Mouse (Mus musculus): Measurements from ENCODE around the gene Soat2. TPM values are rescaled to one million over a fixed set of nuclear protein-coding genes. Genes with fewer than 3 reads are reported as not detected.

Soat2 gene
- polyA plus RNA-seq, 1 experiment from 2014 or later = 0.11 TPM

DNA sequence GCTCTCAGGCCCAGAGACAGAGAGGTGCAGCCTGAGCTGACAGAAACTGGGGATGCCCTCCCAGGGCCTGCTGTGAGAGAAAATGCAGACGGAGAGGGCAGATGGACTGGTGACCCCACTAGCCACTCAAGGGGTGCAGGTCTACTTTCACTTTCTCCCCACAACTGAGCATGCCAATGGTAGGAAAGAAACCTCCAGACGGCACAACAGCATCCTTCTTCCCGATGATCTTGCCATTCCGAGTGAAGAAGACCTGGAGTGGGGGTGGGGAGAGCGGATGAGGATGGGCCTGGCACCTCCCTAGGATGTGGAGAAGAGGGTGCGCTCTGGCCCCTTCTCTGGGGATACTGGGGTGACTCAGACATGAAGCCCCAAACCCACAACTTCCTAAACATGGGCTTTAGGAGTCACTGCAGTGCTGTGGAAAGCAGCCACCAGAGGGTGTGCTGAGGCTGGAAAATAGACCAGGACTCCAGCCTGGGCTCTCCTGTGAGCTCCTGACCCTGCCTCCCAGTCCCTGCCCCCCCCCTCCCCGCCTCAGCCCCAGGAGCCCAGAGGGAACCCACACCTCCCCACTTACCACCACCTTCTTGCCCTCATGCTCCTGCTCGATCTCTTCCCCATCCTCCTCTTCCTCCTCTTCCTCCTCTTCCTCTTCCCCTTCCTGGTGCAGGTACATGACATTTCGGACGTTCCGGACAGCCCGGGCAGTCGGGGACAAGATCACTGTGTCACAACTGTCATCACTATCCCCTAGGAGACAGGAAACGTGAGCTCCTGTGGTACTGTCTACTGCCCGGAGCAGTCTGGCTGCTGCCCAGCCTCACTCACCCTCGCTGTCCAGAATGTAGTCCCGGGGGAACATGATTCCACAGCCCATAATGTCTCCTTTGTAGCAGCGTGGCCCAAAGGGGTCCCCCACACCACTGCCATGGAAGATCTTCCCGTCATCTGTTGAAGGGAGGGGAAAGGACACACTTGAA lies 32.6 kb upstream of the Soat2 start:
- Histone ChIP-seq H3K27ac (no peak overlapping the region), H3K27me3 (replicated peaks) (no peaks in the 10 kb centered on the region), H3K9ac (no peak overlapping the region), H3K4me3 (no peak overlapping the region), H3K36me3 (peaks cover 65% of the 10 kb centered on the region), H3K9me3 (no peaks in the 10 kb centered on the region), H3K4me2 (replicated peaks) (no peak overlapping the region), H3K4me1 (no peaks in the 10 kb centered on the region)
- 76% methylated on average over 19 of the region's 19 CpGs for WGBS
- ATAC-seq (ENCODE audit: low FRiP score, low read depth) = no peak

DNA sequence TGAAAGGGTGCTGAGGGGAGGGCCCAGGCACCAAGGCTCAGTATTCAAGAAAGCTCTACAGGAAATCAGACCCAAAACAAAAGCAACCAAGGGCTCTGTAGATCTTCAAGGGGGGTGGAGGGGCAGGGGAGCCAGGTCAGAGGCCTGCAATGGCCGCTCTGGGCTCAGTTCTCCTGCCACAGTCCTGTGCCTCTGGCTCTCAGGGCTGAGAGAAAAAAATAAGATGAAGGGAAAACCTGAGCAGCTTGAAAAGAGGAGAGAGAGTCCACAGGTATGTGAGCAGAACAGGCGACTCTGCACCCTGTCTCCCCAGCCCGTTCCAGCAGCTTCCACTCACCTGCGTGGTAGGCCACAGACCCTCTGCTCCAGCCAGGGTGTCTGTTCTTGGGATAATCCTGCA lies 31.7 kb upstream of the Soat2 start:
- peaks cover 67% of the 10 kb centered on the region for H3K36me3 ChIP-seq

DNA sequence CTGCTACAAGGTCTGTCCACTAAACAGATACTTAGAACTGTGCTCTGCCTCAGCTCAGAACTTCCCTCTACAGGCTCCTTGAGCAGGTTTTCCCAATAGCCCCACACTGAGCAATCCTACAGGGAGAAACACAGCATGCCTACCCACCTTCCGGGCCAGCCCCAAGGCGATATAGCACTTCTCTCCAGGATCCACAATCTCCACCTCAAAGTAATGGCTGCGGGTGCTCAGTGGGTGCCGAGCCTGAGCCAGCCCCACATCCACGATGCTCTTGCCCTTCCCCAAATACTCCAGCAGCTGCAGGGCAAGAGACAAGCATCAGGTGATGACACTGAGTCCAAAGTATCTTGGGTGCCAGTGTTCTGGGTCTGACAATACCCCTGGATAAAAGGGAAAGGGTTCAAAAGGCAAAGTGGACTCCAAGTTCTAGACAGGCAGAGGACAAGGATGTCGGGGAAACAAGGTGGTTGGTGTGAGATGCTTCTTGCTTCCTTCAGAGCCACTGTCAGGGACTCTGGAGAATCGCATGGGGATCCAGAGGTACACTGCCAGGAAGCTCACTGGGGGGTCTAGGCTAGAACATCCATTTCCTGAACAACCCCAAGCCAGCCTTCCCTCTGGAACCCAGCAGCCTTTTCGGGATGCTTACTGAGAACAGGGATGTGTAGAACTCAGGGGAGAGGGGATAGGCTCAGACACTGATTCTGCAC lies 31.1 kb upstream of the Soat2 start:
- no peak overlapping the region for H3K4me3 ChIP-seq
- no peaks in the 10 kb centered on the region for H3K4me1 ChIP-seq
- no peak for ATAC-seq (ENCODE audit: low FRiP score, low read depth)
- WGBS = 78% methylated on average over 8 of the region's 8 CpGs
- H3K36me3 ChIP-seq = peaks cover 69% of the 10 kb centered on the region
- H3K9me3 ChIP-seq = no peaks in the 10 kb centered on the region
- H3K9ac ChIP-seq = no peak overlapping the region
- H3K27me3 ChIP-seq (replicated peaks) = no peaks in the 10 kb centered on the region
- H3K27ac ChIP-seq = no peak overlapping the region
- H3K4me2 ChIP-seq (replicated peaks) = no peak overlapping the region

More for the DNA sequence above, 31.7 kb upstream of the Soat2 start:
- H3K4me3 ChIP-seq = no peak overlapping the region
- H3K4me2 ChIP-seq (replicated peaks) = no peak overlapping the region
- no peak for ATAC-seq (ENCODE audit: low FRiP score, low read depth)
- 88% methylated on average over 4 of the region's 4 CpGs for WGBS
- H3K27me3 ChIP-seq (replicated peaks) = no peaks in the 10 kb centered on the region
- no peaks in the 10 kb centered on the region for H3K4me1 ChIP-seq
- H3K9me3 ChIP-seq = no peaks in the 10 kb centered on the region
- no peak overlapping the region for H3K9ac ChIP-seq
- no peak overlapping the region for H3K27ac ChIP-seq

DNA sequence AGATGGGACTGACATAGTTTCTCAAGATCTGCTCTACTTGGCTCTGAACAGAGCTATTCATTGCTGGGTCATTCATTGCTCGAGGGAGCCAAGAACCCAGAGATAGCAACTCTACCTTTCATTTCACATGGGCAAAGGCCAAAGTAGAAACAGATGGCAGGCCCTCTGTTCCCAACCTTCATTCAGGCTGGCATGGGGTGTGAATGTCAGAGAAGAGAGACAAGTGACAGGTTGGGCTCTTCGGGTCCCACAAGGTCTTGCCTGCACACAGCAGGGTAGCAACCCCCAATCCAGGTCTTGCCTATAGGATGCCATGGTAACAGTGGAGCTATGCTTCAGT lies 30.5 kb upstream of the Soat2 start:
- Histone ChIP-seq H3K4me1 (no peaks in the 10 kb centered on the region), H3K9me3 (no peaks in the 10 kb centered on the region), H3K4me2 (replicated peaks) (no peak overlapping the region), H3K27me3 (replicated peaks) (no peaks in the 10 kb centered on the region), H3K27ac (no peak overlapping the region), H3K36me3 (peaks cover 74% of the 10 kb centered on the region), H3K4me3 (no peak overlapping the region), H3K9ac (no peak overlapping the region)
- ATAC-seq (ENCODE audit: low FRiP score, low read depth) = no peak
- WGBS = 82% methylated on average over 2 of the region's 2 CpGs

DNA sequence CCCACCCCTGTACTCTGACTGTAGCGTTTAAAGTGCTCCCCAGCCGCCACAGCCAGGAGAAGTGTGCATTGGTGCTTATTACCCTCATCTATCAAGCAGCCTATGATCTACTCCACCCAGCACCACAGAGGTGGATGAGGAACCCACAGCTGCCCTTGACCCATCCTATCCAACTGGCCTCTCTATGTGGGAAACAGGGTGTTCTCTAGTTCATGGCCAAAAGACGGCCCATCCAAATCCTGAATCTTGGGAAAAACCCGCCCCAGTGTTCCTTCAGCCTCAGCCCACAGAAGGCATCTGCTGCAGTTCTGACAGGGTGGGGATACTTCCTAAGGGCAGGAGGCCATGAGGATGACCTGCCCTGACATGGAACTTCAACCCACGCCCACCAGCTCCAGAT lies 29.8 kb upstream of the Soat2 start:
- Histone ChIP-seq H3K9ac (no peak overlapping the region), H3K27me3 (replicated peaks) (no peaks in the 10 kb centered on the region), H3K4me2 (replicated peaks) (no peak overlapping the region), H3K9me3 (no peaks in the 10 kb centered on the region), H3K4me1 (no peaks in the 10 kb centered on the region), H3K36me3 (peaks cover 76% of the 10 kb centered on the region), H3K27ac (no peak overlapping the region), H3K4me3 (no peak overlapping the region)
- WGBS = 90% methylated on average over 5 of the region's 5 CpGs
- ATAC-seq (ENCODE audit: low FRiP score, low read depth) = no peak

DNA sequence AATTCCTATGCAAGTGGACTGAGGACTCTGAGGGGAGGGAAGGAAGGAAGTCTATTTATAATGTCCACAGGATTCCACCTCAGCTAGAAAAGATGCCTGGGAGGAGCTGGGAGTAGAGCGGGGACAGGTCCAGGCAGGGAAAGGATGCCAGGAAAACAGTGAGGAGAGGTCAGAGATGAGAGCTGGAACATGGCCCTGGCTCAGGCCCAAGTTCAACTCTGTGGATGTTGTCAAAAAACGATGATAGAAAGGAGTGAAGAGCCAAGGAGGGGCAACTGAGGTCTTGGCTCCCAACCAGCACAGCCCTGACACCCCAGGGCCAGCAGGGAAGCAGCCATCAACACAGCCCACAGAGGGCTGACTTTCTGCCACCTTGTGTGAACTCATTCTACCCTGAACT lies 24.0 kb upstream of the Soat2 start:
- ATAC-seq (ENCODE audit: low FRiP score, low read depth) = no peak
- Histone ChIP-seq H3K27ac (no peak overlapping the region), H3K9ac (no peak overlapping the region), H3K9me3 (no peaks in the 10 kb centered on the region), H3K4me1 (no peaks in the 10 kb centered on the region), H3K4me2 (replicated peaks) (no peak overlapping the region), H3K36me3 (peaks cover 79% of the 10 kb centered on the region), H3K27me3 (replicated peaks) (no peaks in the 10 kb centered on the region), H3K4me3 (no peak overlapping the region)
- WGBS = 78% methylated on average over 2 of the region's 2 CpGs

DNA sequence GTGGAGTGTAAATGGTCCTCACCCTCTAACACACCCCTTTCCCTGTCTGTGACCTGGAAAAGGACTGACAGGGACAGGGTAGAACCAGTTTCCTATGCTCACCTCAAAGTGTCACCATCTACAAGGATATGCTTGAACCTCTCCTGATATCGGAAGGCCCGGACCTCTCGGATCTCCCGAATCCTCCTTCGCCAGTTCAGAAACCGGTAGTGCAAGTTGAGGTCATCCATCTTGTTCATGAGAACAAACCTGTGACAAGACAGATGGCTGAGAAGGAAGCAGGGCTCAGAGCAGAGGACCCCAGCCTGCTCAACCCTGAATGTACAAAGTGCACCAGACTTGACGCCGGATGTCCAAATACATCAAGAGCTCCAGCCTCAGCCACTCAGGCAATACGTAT lies 17.0 kb upstream of the Soat2 start:
- Histone ChIP-seq H3K9me3 (no peaks in the 10 kb centered on the region), H3K4me1 (peaks cover 12% of the 10 kb centered on the region), H3K27me3 (replicated peaks) (no peaks in the 10 kb centered on the region), H3K27ac (no peak overlapping the region), H3K4me3 (no peak overlapping the region), H3K9ac (no peak overlapping the region), H3K4me2 (replicated peaks) (no peak overlapping the region), H3K36me3 (peaks cover 46% of the 10 kb centered on the region)
- ATAC-seq (ENCODE audit: low FRiP score, low read depth) = no peak
- WGBS = 90% methylated on average over 9 of the region's 9 CpGs

DNA sequence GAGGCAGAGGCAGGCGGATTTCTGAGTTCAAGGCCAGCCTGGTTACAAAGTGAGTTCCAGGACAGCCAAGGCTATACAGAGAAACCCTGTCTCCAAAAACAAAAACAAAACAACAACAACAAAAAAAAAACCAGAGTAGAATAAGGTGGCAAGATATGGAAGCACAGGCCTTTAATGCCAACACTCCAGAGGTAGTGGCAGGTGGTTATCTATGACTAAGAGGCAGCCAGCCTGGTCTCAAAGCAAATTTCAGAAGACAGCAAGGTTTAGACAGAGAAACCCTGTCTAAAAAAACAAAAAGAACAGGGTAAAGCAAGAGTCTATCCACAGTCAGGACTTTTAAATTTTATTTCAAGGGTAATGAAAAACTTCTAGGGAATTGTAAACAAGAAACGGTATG lies 15.6 kb upstream of the Soat2 start:
- no peak for ATAC-seq (ENCODE audit: low FRiP score, low read depth)
- H3K4me1 ChIP-seq = peaks cover 12% of the 10 kb centered on the region
- no peaks in the 10 kb centered on the region for H3K27me3 ChIP-seq (replicated peaks)
- no peak overlapping the region for H3K27ac ChIP-seq
- H3K36me3 ChIP-seq = peaks cover 33% of the 10 kb centered on the region
- 92% methylated on average over 2 of the region's 2 CpGs for WGBS
- no peaks in the 10 kb centered on the region for H3K9me3 ChIP-seq
- no peak overlapping the region; the same call in 1 of the 2 replicates for H3K4me3 ChIP-seq
- no peak overlapping the region for H3K9ac ChIP-seq
- peak overlapping the region; percentile 77 for H3K4me2 ChIP-seq (replicated peaks)

DNA sequence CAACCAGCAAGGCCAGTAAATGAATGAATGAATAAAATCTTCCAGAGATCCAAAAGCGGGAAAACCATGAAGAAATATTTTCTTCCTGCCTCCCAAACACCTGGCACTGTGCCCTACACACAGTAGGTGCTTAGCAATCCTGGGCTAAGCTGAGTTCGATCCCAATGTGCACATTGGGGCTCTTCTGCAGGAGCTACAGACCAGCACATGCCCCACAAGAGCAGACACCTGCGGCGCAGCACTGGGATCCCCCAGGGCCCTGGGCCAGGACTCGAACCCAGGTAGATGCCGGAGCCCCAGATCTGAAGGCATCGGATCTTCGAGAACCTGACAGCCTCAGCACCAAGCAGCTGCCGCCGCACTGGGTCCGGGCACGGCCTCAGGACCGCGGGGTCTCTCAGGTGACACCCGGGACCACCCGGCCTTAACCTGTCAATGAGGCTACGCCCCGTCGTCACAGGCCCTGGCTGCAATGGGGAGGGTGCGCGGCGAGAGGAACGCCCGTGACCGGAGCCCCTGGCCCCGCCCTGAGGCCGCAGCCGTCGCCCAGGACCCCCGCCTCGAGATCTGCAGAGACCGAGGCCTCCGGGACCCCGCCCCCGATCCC lies 14.7 kb upstream of the Soat2 start:
- H3K27ac ChIP-seq = 0 out of 2 replicates have a peak overlapping the region, but pooled peaks have one; percentile 15

DNA sequence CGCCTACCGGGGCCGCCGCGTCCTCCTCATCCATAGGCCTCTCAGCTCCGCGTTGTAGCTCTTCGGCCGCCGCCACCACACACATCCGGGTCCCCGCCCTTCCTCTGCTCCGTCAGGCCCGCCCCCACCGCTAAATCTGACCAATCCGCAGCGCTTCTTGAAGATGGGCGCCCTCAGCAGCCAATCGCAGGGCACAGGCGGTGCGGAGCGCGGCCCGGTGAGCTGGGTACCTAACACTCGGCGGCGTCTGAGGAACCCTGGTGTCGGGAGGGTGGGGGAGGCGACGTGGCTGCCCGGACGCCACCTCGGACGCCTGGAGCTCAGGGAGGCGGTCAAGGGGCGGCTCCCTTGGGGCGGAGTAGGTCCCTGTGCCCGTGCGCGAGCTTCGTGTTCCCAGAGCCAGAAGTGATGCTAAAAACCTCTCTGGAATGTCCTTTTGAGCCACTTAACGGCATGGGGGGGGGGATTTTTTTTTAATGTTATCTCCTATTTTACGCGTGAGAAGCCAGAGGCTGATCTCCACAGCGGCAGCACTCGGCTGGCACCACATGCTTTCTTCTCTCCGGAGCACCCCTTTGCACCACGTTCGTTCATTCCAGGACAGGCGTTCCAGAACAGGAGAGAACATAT lies 14.1 kb upstream of the Soat2 start, which contains the start of gene Spryd3:
Gene Spryd3 (minus strand): TSS at position 106 of the 630 bp plus-strand sequence.
- H3K4me1 ChIP-seq = peaks cover 12% of the 10 kb centered on the region
- H3K27me3 ChIP-seq (replicated peaks) = no peaks in the 10 kb centered on the region
- peaks cover 18% of the 10 kb centered on the region for H3K36me3 ChIP-seq
- H3K9ac ChIP-seq = peak within 1 kb of the TSS; percentile 87
- H3K4me3 ChIP-seq = peak within 1 kb of the TSS; percentile 88
- WGBS = under 1% methylated on average over 50 of the region's 50 CpGs
- no peaks in the 10 kb centered on the region for H3K9me3 ChIP-seq
- ATAC-seq (ENCODE audit: low FRiP score, low read depth) = peak; percentile 99
- H3K4me2 ChIP-seq (replicated peaks) = peak within 1 kb of the TSS; percentile 77
- peak within 1 kb of the TSS; percentile 15; the same call in 1 of the 2 replicates for H3K27ac ChIP-seq

More for the DNA sequence above, 14.7 kb upstream of the Soat2 start:
- ATAC-seq (ENCODE audit: low FRiP score, low read depth) = peak; percentile 79
- H3K36me3 ChIP-seq = peaks cover 24% of the 10 kb centered on the region
- H3K9me3 ChIP-seq = no peaks in the 10 kb centered on the region
- H3K4me3 ChIP-seq = peak overlapping the region; percentile 88
- no peaks in the 10 kb centered on the region for H3K27me3 ChIP-seq (replicated peaks)
- peak overlapping the region; percentile 87 for H3K9ac ChIP-seq
- H3K4me2 ChIP-seq (replicated peaks) = peak overlapping the region; percentile 77
- WGBS = 3% methylated on average over 35 of the region's 35 CpGs
- peaks cover 12% of the 10 kb centered on the region for H3K4me1 ChIP-seq

DNA sequence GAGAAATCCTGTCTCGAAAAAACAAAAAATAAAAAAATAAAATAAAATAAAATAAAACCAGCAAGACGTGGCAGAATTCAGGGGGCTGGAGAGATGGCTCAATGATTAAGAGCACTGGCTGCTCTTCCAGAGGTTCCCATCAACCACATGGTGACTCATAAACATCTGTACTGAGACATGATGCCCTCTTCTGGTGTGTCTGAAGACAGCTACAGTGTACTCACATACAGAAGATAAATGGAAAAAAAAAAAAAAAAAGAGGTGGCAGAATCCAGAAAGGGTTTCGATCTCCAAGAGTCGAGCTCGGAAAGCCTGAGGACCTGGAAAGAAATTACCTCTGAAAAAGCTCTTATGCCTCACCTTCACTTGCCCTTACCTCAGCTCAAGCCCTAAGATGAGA lies 9.2 kb upstream of the Soat2 start:
- Histone ChIP-seq H3K27me3 (replicated peaks) (peaks cover 34% of the 10 kb centered on the region), H3K4me1 (peaks cover 10% of the 10 kb centered on the region), H3K9ac (no peak overlapping the region), H3K4me3 (no peak overlapping the region), H3K4me2 (replicated peaks) (no peak overlapping the region), H3K36me3 (no peaks in the 10 kb centered on the region), H3K9me3 (no peaks in the 10 kb centered on the region), H3K27ac (no peak overlapping the region)
- WGBS = 90% methylated on average over 5 of the region's 5 CpGs
- no peak for ATAC-seq (ENCODE audit: low FRiP score, low read depth)

All from neural tube, embryonic 12.5 days (tissue).